Mouse (Mus musculus) bone marrow macrophage, adult 2 months (primary cell): ENCODE data around the gene Ipcef1. TPM values are rescaled to one million over a fixed set of nuclear protein-coding genes. Genes with fewer than 3 reads are reported as not detected.

Source experiments
- H3K27ac ChIP-seq: 2 replicates; pipeline ENCODE4 v1.5.1; 2012; ENCODE audit warnings: low read depth, low read length; ENCODE audit not compliant: insufficient read depth
- H3K4me1 ChIP-seq: 2 replicates; pipeline ENCODE4 v1.6.1; 2012; ENCODE audit warnings: low read length; ENCODE audit not compliant: control insufficient read depth, insufficient read depth
- H3K4me3 ChIP-seq: 2 replicates; pipeline ENCODE4 v1.5.1; 2012; ENCODE audit warnings: mild to moderate bottlenecking, low read length, moderate library complexity; ENCODE audit not compliant: insufficient read depth
- CTCF ChIP-seq: IDR thresholded peaks from 2 replicates; pipeline ENCODE4 v1.5.1; 2012; ENCODE audit warnings: low read depth, mild to moderate bottlenecking, low read length, moderate library complexity
- POLR2A ChIP-seq: IDR thresholded peaks from 2 replicates; pipeline ENCODE4 v1.6.1; 2012; ENCODE audit warnings: mild to moderate bottlenecking, low read depth, low read length, borderline replicate concordance
- polyA plus RNA-seq: library from polyadenylated mRNA; stranded (reverse); fragments of >200 nt; gene quantifications from 2 replicates; pipeline ENCODE4 v1.2.4, GENCODE M21; 2012; ENCODE audit not compliant: missing spikeins, insufficient read depth, insufficient read length

The Ipcef1 gene
- polyA plus RNA-seq, 1 experiment, result 0.36 TPM

- Histone ChIP-seq H3K27ac (no peak overlapping the region), H3K4me1 (peaks cover 9% of the 10 kb centered on the region), H3K4me3 (no peak overlapping the region)
- TF ChIP-seq POLR2A (no peak), CTCF (no peak)
Measured at GRCm38 (mm10) chr10:7068608-7069007, 16.3 kb upstream of the Ipcef1 start.

DNA sequence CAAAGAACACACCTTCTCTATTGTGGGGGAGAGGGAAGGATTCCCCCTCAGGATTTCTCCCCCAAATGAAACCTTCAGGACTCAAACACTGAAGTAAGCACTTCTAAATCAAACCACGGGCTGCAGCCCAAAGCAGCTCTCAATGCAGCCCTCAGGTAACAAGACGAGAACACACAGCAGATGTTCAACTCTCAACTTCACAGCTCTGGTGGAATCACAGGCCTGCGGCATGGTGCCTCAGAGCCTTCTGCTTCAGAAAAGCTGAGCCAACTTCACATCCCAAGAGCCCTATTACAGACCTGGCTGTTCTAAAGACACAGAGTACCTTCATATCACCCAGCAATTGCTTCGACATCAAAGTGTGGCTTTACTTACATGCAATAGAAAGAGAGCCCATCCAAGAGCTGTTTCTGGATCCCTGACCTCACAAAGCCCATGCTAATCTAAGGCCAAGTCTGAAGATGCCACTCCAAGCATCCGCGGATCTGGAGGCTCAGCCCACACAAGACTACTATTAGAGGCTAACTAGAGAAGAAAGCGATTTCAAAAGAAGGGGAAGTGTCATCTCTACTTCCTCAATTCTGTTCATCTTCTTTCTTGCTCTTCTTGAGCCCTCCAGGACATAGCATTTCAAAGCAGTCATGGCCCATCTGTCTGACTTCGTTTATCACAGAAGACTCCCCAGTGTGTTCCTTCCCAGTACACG lies 11.6 kb upstream of the Ipcef1 start:
- H3K4me3 ChIP-seq, result no peak overlapping the region
- TF ChIP-seq POLR2A (no peak), CTCF (no peak)
- H3K4me1 ChIP-seq, result peaks cover 21% of the 10 kb centered on the region
- H3K27ac ChIP-seq, result no peak overlapping the region

DNA sequence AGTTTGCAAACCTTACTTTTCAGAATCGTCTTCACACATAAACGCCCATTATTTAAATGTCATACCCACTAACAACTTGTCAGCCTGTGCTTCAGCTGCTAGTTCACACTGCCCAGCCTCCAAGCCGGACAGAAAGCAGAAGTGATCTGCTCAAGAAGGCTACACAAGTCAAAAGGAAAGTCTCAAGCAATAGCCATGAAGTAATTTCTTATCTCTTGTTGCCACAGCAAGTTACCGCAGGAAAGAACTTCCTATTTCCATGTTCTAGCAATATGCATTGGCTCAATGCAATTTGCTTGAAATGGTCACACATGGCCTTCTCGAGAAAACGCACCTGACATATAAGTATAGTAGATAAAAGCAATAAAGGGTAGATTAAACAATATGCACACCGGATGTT lies 10.7 kb upstream of the Ipcef1 start:
- H3K4me3 ChIP-seq, result no peak overlapping the region
- H3K27ac ChIP-seq, result peak overlapping the region; percentile 33; the same call in 1 of the 2 replicates
- TF ChIP-seq POLR2A, result no peak
- no peak for TF ChIP-seq CTCF
- H3K4me1 ChIP-seq, result peaks cover 21% of the 10 kb centered on the region

- no peak for TF ChIP-seq CTCF
- no peak for TF ChIP-seq POLR2A
- Histone ChIP-seq H3K4me1 (peaks cover 21% of the 10 kb centered on the region), H3K4me3 (no peak overlapping the region), H3K27ac (no peak overlapping the region)
Measured at GRCm38 (mm10) chr10:7060326-7060725, 8.0 kb upstream of the Ipcef1 start.

GRCm38 (mm10) chr10:7057546-7057945 lies 5.3 kb upstream of the Ipcef1 start:
- Histone ChIP-seq H3K4me3 (no peak overlapping the region), H3K4me1 (peaks cover 7% of the 10 kb centered on the region), H3K27ac (no peak overlapping the region)
- TF ChIP-seq CTCF (no peak), POLR2A (no peak)

GRCm38 (mm10) chr10:7054560-7055205 lies 2.4 kb upstream of the Ipcef1 start:
- H3K4me1 ChIP-seq, result peaks cover 8% of the 10 kb centered on the region
- H3K27ac ChIP-seq, result no peak overlapping the region
- H3K4me3 ChIP-seq, result no peak overlapping the region
- TF ChIP-seq CTCF (no peak), POLR2A (no peak)

DNA sequence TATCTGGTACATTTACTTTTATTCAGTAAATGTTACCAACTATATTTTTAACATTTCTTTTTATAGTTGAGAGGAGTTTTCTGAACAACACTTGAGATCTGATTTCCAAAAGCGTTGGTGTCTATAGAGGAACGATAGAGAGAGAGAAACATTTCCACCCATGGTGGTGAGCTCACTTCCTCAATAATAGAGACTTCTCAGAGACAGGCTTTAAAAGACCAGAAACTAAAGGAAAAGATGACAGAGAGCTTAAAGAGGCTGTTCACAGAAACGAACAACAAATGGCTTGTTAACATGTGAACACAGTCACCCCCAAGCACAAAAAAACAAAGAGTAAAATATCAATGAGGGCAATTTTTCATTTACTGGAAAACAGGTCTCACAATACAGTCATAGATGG lies 2.4 kb downstream of the Ipcef1 start:
- Histone ChIP-seq H3K4me1 (peaks cover 15% of the 10 kb centered on the region), H3K4me3 (no peak overlapping the region), H3K27ac (no peak overlapping the region)
- TF ChIP-seq POLR2A, result no peak
- no peak for TF ChIP-seq CTCF

DNA sequence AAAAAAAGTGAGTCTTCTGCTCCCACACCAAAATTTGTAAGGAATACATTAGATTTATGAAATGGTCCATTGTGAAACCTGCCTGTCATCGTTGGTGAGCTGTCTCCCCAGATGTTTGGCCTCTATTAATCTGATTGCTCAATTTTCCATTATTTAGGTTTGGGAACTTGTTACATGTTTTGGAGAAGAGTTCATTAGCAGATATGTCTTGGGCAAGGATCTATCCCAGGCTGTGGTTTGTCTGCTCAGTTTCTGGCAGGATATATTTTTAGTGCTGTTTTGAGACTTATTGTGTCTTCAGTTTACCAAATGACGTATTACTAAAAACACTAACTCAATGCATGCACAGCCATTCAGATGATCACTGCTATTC lies 4.4 kb downstream of the Ipcef1 start:
- peaks cover 15% of the 10 kb centered on the region for H3K4me1 ChIP-seq
- TF ChIP-seq CTCF, result no peak
- no peak for TF ChIP-seq POLR2A
- no peak overlapping the region for H3K27ac ChIP-seq
- H3K4me3 ChIP-seq, result no peak overlapping the region

DNA sequence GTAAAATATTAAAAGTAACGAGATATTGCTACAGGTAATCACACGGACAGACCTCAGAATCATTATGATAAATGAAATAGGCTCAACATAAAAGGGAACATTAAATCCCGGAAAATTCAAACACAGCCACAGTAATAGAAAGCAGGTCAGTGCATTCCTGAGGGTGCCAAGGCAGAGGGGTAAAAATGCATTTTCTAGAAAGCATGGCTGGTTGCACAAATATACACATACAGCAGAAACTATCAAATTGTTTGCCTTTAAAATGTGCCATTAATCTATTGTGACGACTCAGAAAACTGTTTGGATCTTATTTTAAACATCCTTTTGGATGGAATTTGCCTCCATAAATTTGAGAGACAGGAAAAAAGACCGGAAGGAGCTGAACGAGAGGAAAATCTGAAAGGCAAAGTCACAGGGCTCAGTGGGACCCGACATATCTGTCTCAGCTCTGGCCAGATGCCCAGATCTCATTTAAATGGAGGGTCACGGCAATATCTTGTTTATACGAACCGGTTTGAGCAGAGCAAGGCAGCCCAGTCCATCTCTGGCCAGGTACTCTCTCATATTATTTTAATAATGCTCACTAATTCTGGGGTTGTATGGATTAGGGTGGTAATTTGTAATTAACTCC lies 4.9 kb downstream of the Ipcef1 start:
- Histone ChIP-seq H3K4me3 (no peak overlapping the region), H3K4me1 (peaks cover 12% of the 10 kb centered on the region), H3K27ac (no peak overlapping the region)
- TF ChIP-seq CTCF, result no peak
- no peak for TF ChIP-seq POLR2A

DNA sequence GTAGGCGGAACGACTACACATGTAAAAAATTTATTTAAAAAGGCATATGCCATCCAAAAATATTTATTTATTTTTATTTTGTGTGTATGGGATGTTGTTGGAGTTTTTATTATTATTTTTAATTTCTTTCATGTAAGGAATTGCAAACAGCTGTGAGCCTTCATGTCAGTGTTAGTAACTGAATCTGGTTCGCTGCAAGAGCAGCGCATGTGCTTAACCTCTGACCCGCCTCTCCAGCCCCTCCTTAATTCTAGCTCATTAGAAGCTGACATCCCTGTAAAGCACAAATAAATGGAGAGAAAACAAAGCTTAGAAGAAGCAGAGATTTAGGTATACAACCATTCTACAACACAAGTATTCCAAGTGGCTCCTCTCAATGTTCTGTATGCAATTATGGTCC lies 8.4 kb downstream of the Ipcef1 start:
- TF ChIP-seq POLR2A (no peak), CTCF (no peak)
- H3K4me3 ChIP-seq, result no peak overlapping the region
- no peak overlapping the region for H3K27ac ChIP-seq
- H3K4me1 ChIP-seq, result peaks cover 22% of the 10 kb centered on the region
